Mouse (Mus musculus): ENCODE measurements around the gene Fgf3.

Gene Fgf3

GRCm38 (mm10) chr7:144837891-144838488 is at the start of gene Fgf3:
TSS of gene Fgf3 (plus strand) at chr7:144838083.
- WGBS, result 7% methylated on average over 43 of the region's 43 CpGs

GRCm38 (mm10) chr7:144788631-144789030 is 49.3 kb upstream of the Fgf3 start:
- whole genome bisulfite sequencing, result 33% methylated on average over 4 of the region's 4 CpGs

- 47% methylated on average over 36 of the region's 36 CpGs for WGBS
Observed at GRCm38 (mm10) chr7:144789601-144790556, 48.0 kb upstream of the Fgf3 start.

GRCm38 (mm10) chr7:144791426-144791825 is 46.5 kb upstream of the Fgf3 start:
- WGBS, result 89% methylated on average over 7 of the region's 7 CpGs

GRCm38 (mm10) chr7:144793296-144793695 is 44.6 kb upstream of the Fgf3 start:
- WGBS, result 87% methylated on average over 10 of the region's 10 CpGs

GRCm38 (mm10) chr7:144795976-144796474 is 41.9 kb upstream of the Fgf3 start:
- 81% methylated on average over 9 of the region's 9 CpGs for WGBS

GRCm38 (mm10) chr7:144796986-144797735 is 40.7 kb upstream of the Fgf3 start:
- WGBS, result 81% methylated on average over 17 of the region's 17 CpGs

GRCm38 (mm10) chr7:144798471-144798870 is 39.4 kb upstream of the Fgf3 start:
- 68% methylated on average over 1 of the region's 1 CpGs for WGBS

GRCm38 (mm10) chr7:144807036-144807435 is 30.8 kb upstream of the Fgf3 start:
- WGBS, result 78% methylated on average over 6 of the region's 6 CpGs

- WGBS, result 81% methylated on average over 4 of the region's 4 CpGs
Observed at GRCm38 (mm10) chr7:144807976-144808577, 29.8 kb upstream of the Fgf3 start.

GRCm38 (mm10) chr7:144811521-144811920 is 26.4 kb upstream of the Fgf3 start:
- 66% methylated on average over 4 of the region's 4 CpGs for WGBS

GRCm38 (mm10) chr7:144821901-144822300 is 16.0 kb upstream of the Fgf3 start:
- WGBS, result 70% methylated on average over 7 of the region's 7 CpGs

- WGBS, result 79% methylated on average over 2 of the region's 2 CpGs
Observed at GRCm38 (mm10) chr7:144823988-144824387, 13.9 kb upstream of the Fgf3 start.

GRCm38 (mm10) chr7:144828369-144828768 is 9.5 kb upstream of the Fgf3 start:
- WGBS, result 71% methylated on average over 11 of the region's 11 CpGs

- WGBS, result 1% methylated on average over 94 of the region's 94 CpGs
Observed at GRCm38 (mm10) chr7:144838522-144839503, 930 bp downstream of the Fgf3 start.

- 43% methylated on average over 4 of the region's 4 CpGs for WGBS
Observed at GRCm38 (mm10) chr7:144846158-144846557, 8.3 kb downstream of the Fgf3 start.

GRCm38 (mm10) chr7:144847067-144847466 is 9.2 kb downstream of the Fgf3 start, which contains the start of gene Fgf4:
TSS of gene Fgf4 (plus strand) at chr7:144847367.

GRCm38 (mm10) chr7:144851321-144851720 is 13.4 kb downstream of the Fgf3 start:
- 72% methylated on average over 3 of the region's 3 CpGs for WGBS

- 78% methylated on average over 3 of the region's 3 CpGs for WGBS
Observed at GRCm38 (mm10) chr7:144854966-144855365, 17.1 kb downstream of the Fgf3 start.

- WGBS, result 92% methylated on average over 7 of the region's 7 CpGs
Observed at GRCm38 (mm10) chr7:144857158-144857557, 19.3 kb downstream of the Fgf3 start.
